ENCODE assay signal across 42 mouse cellular contexts in the genomic region with DNA sequence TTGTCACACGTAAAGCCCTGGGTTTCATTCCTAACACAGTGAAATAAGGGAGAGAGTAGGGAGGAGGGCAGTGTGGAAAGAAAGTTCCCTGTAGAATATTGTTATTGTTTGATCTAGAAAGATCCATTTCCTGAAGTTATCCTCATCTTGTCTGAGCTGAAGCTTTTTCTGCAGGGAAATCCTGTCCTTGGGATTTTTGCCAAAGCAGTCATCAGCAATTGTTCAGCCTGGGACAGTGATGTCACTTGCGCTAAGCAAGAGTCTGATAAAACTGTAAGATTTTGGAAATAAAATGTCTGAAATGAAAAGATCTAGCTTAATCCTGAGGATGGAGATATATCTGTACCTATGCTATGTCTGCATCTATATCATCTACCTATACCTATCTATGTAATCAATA. TPM values are rescaled to one million over a fixed set of nuclear protein-coding genes. Genes with fewer than 3 reads are reported as not detected.
"Had no signal": no experiment of that assay in that cellular context is flagged by ENCODE, and none has a peak within 500 bp of the region (broad histone marks: within the 10 kb centered on the region; RNA-seq: fewer than 3 reads in every experiment).

No protein-coding gene starts in this region.

- ATAC-seq: hindbrain, embryonic 16.5 days; hindbrain, postnatal 0 days; inflammation-experienced regulatory T-cells, adult 6 months; intestine, embryonic 15.5 days; intestine, embryonic 16.5 days; intestine, postnatal 0 days had no signal

- H3K4me3 ChIP-seq: heart, embryonic 13.5 days; heart, embryonic 15.5 days; hindbrain, embryonic 10.5 days; hindbrain, embryonic 12.5 days; hindbrain, embryonic 13.5 days; hindbrain, embryonic 15.5 days; intestine, embryonic 15.5 days; layer of hippocampus, adult 2 months; left cerebral cortex, adult 2 months had no signal

- H3K9me3 ChIP-seq: heart, embryonic 13.5 days; heart, embryonic 15.5 days; hindbrain, embryonic 10.5 days; hindbrain, embryonic 12.5 days; hindbrain, embryonic 13.5 days; hindbrain, embryonic 15.5 days; intestine, embryonic 15.5 days had no signal

- H3K4me1 ChIP-seq: heart, embryonic 13.5 days; heart, embryonic 15.5 days; hindbrain, embryonic 10.5 days; hindbrain, embryonic 12.5 days; hindbrain, embryonic 13.5 days; hindbrain, embryonic 15.5 days; intestine, embryonic 15.5 days had no signal

- H3K4me2 ChIP-seq: heart, embryonic 13.5 days; heart, embryonic 15.5 days; hindbrain, embryonic 12.5 days; hindbrain, embryonic 13.5 days; hindbrain, embryonic 14.5 days; hindbrain, embryonic 15.5 days; intestine, embryonic 15.5 days had no signal

- H3K9ac ChIP-seq: heart, embryonic 13.5 days; heart, embryonic 15.5 days; hindbrain, embryonic 12.5 days; hindbrain, embryonic 13.5 days; hindbrain, embryonic 14.5 days; hindbrain, embryonic 15.5 days; intestine, embryonic 15.5 days had no signal

- H3K36me3 ChIP-seq: heart, embryonic 13.5 days; heart, embryonic 15.5 days; hindbrain, embryonic 10.5 days; hindbrain, embryonic 12.5 days; hindbrain, embryonic 13.5 days; hindbrain, embryonic 15.5 days; intestine, embryonic 15.5 days had no signal

- H3K27me3 ChIP-seq: heart, embryonic 13.5 days; heart, embryonic 15.5 days; hindbrain, embryonic 12.5 days; hindbrain, embryonic 13.5 days; hindbrain, embryonic 15.5 days; intestine, embryonic 15.5 days had no signal

- H3K27ac ChIP-seq: heart, embryonic 13.5 days; heart, embryonic 15.5 days; hindbrain, embryonic 10.5 days; hindbrain, embryonic 12.5 days; hindbrain, embryonic 13.5 days; hindbrain, embryonic 14.5 days; hindbrain, embryonic 15.5 days; hindbrain, postnatal 0 days; intestine, embryonic 15.5 days; kidney, postnatal 0 days; layer of hippocampus, adult 2 months; left cerebral cortex, adult 2 months had no signal

- DNase-seq: heart, postnatal 10 days; heart, postnatal 14 days; heart, postnatal 36 days; heart, postnatal 4 days; kidney, adult 11 months; kidney, adult 18-20 months; kidney, adult 2 months; kidney, adult 8-10 months; kidney, adult 9 months; kidney, postnatal 10 days; kidney, postnatal 14 days; kidney, postnatal 25 days; kidney, postnatal 36 days; kidney, postnatal 4 days; layer of hippocampus, adult 9-11 months; layer of hippocampus, postnatal 36 days had no signal

RNA-seq across cellular contexts. Expression of gene Tgm6, which starts 41.8 kb away (rescaled TPM):
- total RNA-seq: heart, postnatal 10 days; heart, postnatal 14 days; heart, postnatal 25 days; heart, postnatal 36 days; heart, postnatal 4 days; hematopoietic stem cell, adult 5-6 weeks had no signal
- polyA plus RNA-seq: heart, embryonic 13.5 days; heart, embryonic 14.5 days; heart, embryonic 15.5 days; heart, embryonic 16.5 days; heart, postnatal 0 days; hindbrain, embryonic 10.5 days; hindbrain, embryonic 11.5 days; hindbrain, embryonic 12.5 days; hindbrain, embryonic 15.5 days; inflammation-experienced regulatory T-cells, adult 6 months; intestine, embryonic 14.5 days; intestine, embryonic 15.5 days; intestine, embryonic 16.5 days; intestine, postnatal 0 days; kidney, adult 2 months; kidney, embryonic 14.5 days; kidney, embryonic 16.5 days; kidney, postnatal 0 days; large intestine, adult 2 months had no signal

RNA-seq across cellular contexts. Expression of gene Tgm3, which starts 58.2 kb away (rescaled TPM):
- total RNA-seq: hindbrain, postnatal 0 days had no signal
- polyA plus RNA-seq: heart, embryonic 13.5 days; heart, embryonic 14.5 days; heart, embryonic 15.5 days; heart, embryonic 16.5 days; heart, postnatal 0 days; hindbrain, embryonic 10.5 days; hindbrain, embryonic 12.5 days; hindbrain, embryonic 13.5 days; hindbrain, embryonic 15.5 days; hindbrain, embryonic 16.5 days; inflammation-experienced regulatory T-cells, adult 6 months; intestine, embryonic 14.5 days; intestine, embryonic 15.5 days; kidney, embryonic 14.5 days; kidney, embryonic 16.5 days; kidney, postnatal 0 days had no signal
